Mouse (Mus musculus) T-cell, adult 2 months (primary cell): ENCODE results near the gene B3glct.

ENCODE experiments used
- DNase-seq: peaks from one replicate; pipeline ENCODE4 v3.0.0; 2022; ENCODE audit warnings: low spot score

B3glct gene

DNA sequence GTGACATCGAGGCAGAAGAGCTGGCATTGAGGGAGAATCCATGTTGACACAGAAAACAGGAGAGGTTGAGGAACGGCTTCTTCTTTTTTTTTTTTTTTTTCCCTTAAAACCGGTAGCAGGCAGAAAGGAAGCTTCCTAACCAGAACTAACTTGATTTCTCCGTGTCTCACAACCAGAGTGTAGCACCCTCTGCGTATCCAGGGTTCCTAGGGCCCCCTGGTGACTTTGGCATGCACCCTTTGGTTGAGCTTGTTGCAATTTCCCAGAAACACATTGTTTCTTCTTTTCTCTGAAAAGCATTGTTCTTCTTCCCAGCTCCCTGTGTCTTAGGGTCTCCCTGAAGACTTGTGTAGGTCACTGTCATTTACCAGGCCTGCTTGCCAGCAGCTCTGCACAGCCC, 73.8 kb downstream of the B3glct start:
- DNase-seq, result no peak

- DNase-seq, result no peak
These were observed 75.0 kb downstream of the B3glct start for GRCm38 (mm10) chr5:149753073-149753472.

DNA sequence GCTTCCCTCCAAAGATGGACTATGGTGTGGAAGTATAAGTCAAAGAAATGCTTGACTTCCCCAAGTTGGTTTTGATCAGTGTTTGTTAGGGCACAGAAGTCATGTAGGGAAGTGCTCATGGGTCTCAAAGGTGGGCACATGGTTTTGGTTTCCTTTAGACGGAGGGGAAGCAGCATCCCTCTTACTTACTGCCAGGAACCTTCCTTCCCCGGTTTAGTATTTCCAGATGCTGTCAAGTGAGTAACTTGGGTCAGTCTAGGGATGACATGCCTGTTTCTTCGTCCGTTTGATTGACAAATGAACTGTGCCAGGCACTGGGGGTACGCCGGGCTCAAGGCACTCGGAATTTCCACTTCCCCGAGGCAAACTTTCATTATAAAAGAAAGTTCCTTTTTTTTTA, 89.1 kb downstream of the B3glct start:
- no peak for DNase-seq

- DNase-seq, result no peak
These were observed 89.7 kb downstream of the B3glct start for GRCm38 (mm10) chr5:149767651-149768301.

DNA sequence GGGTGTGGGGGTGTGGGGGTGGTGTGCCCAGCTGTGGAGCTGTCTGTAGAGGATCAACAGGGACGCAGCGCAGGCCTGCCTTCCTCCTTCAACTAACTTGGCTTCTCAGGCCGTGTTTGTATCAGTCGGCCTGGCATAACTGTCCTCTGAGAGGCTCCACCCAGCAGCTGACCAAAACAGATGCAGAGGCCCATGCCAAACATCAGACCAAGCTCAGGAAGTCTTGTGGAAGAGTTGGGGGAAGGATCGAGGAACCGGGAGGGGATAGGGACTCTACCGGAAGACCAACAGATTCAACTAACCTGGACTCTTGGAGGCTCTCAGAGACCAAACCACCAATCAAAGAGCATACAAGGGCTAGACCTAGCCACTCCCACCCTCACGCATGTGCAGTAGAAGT, 91.6 kb downstream of the B3glct start:
- no peak for DNase-seq

GRCm38 (mm10) chr5:149776038-149776437, 98.0 kb downstream of the B3glct start:
- DNase-seq, result peak; percentile 16

DNA sequence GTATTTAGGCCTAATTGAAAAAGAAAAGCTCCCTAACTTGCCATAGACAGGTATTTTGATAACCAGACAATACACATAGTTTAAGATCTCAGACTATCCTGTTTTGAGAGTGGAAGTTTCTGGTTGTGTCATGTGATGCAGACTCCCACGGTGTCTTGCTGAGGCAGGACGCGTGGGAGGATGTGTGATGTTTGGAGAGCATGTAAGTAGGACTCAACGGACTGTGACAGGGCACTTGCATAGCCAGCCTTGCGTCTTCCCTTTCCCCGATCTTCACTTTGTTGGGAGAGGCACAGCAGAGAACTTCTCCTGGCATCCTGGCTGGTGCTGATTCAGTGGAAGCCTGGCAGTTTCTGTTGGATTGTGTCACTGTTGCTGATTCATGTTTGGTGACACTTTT, 101.7 kb downstream of the B3glct start:
- peak; percentile 4 for DNase-seq

DNA sequence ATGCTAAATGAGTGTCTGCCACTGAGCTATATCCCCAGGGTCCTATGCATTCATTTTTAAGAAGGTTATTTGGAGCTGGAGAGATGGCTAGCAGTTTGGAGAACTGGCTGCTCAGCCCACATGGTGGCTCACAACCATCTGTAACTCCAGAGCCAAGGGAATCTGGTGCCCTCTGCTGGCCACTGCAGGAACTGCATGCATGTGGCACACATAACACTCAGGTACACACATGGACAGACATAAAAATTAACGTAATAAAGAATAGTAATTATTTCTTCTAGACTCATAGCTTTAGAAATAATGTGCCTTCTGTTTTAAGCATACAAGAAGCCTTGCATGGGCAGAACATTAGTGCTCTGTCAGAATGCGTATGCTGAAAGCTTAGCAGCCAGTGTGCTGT, 102.4 kb downstream of the B3glct start:
- peak; percentile 41 for DNase-seq

- DNase-seq, result no peak
These were observed 112.1 kb downstream of the B3glct start for GRCm38 (mm10) chr5:149790087-149790486.

DNA sequence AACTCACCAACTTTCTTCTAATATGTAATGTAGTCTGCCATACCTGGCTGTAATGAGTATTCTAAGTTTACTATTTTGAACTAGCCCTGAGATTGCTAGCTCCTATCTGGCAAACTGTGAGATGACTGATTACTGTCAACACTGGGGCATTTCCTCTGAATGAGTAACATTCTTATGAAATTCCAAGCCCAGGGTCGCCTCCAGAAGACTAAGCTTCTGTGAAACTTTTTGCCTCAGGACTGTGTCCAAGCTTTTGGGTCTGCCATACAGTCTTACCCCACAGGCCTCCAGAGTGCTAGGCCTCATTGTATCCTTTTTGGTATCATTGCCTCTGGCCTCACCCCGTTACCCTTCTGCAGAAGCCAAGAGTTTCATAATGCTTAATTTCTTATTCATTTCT, 132.0 kb downstream of the B3glct start:
- no peak for DNase-seq

DNA sequence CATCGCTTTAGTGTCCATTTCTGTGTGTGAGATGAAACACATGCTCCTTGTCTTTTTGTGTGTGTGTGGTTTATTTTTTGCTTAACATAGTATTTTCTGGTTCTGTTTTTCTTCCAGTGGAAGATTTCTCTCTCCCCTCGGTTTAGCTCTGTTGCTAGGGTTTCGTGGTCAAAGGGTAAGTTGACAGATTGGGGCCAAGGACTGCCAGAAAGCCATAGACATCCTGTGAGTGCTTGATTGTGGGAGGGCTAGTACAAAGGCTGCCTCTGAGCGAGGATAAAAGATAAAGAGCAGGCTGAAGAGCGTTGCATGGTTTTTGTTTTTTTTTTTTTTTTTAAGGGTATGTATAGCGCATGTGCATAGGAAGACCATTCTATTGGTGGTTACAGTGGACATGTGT, 133.8 kb downstream of the B3glct start:
- no peak for DNase-seq
